Mouse (Mus musculus) forebrain, embryonic 16.5 days (tissue): ENCODE results near the gene Flvcr2. TPM values are rescaled to one million over a fixed set of nuclear protein-coding genes. Genes with fewer than 3 reads are reported as not detected.

Source experiments
- ATAC-seq: fragments of 200-750 bp; cut with Nextera tagmentation; 2 replicates; pipeline ENCODE4 v1.8.0; 2017; ENCODE audit warnings: mild to moderate bottlenecking, moderate library complexity
- H3K27ac ChIP-seq: fragments of 300-500 bp; sonication (generic); 2 replicates; pipeline ENCODE4 v1.5.1; 2014; ENCODE audit warnings: low read length, control low read depth
- H3K27me3 ChIP-seq: fragments of 300-500 bp; sonication (generic); replicated peaks from 2 replicates; pipeline ENCODE4 v1.6.1; 2014; ENCODE audit warnings: low read length; ENCODE audit not compliant: control insufficient read depth, insufficient read depth
- H3K36me3 ChIP-seq: fragments of 300-500 bp; sonication (generic); 2 replicates; pipeline ENCODE4 v1.6.1; 2014; ENCODE audit not compliant: control insufficient read depth, insufficient read depth
- H3K4me1 ChIP-seq: fragments of 300-500 bp; sonication (generic); replicated peaks from 2 replicates; pipeline ENCODE4 v1.6.1; 2014; ENCODE audit warnings: low read length; ENCODE audit not compliant: control insufficient read depth, insufficient read depth
- H3K4me2 ChIP-seq: fragments of 300-500 bp; sonication (generic); 2 replicates; pipeline ENCODE4 v1.6.1; 2014; ENCODE audit warnings: mild to moderate bottlenecking, low read length, control low read depth
- H3K4me3 ChIP-seq: fragments of 300-500 bp; sonication (generic); replicated peaks from 2 replicates; pipeline ENCODE4 v1.5.1; 2014; ENCODE audit warnings: mild to moderate bottlenecking, low read length, control low read depth
- H3K9ac ChIP-seq: fragments of 300-500 bp; sonication (generic); replicated peaks from 2 replicates; pipeline ENCODE4 v1.6.1; 2014; ENCODE audit warnings: low read depth, low read length, control low read depth
- H3K9me3 ChIP-seq: fragments of 300-500 bp; sonication (generic); 2 replicates; pipeline ENCODE4 v1.6.1; 2016; ENCODE audit warnings: low read length; ENCODE audit not compliant: control insufficient read depth
- WGBS: fragments of 180-500 bp; shearing (Covaris S2); extraction: QIAGEN DNeasy Blood & Tissue Kit; methylation state at CpG from one replicate; pipeline ENCODE4 v1.1.7; 2014; 5-methylcytosine and 5-hydroxymethylcytosine counted together
- polyA plus RNA-seq: library from polyadenylated mRNA; unstranded; fragments of >200 nt; fragmentation: Nextera tagmentation; extraction: Ambion mirVana; gene quantifications from 2 replicates; pipeline ENCODE4 v1.2.1, GENCODE M21; 2015

The Flvcr2 gene
- polyA plus RNA-seq, 1 experiment from 2014 or later, result 4.2 TPM

- Histone ChIP-seq H3K9ac (no peak overlapping the region), H3K27ac (no peak overlapping the region), H3K4me2 (no peak overlapping the region), H3K27me3 (no peaks in the 10 kb centered on the region), H3K4me1 (no peaks in the 10 kb centered on the region), H3K4me3 (no peak overlapping the region), H3K36me3 (no peaks in the 10 kb centered on the region), H3K9me3 (no peaks in the 10 kb centered on the region)
- 42% methylated on average over 2 of the region's 2 CpGs for WGBS
- no peak for ATAC-seq
These were observed 6.9 kb downstream of the Flvcr2 start for GRCm38 (mm10) chr12:85753223-85753622.

GRCm38 (mm10) chr12:85754611-85755265 is 8.4 kb downstream of the Flvcr2 start:
- Histone ChIP-seq H3K4me1 (no peaks in the 10 kb centered on the region), H3K36me3 (no peaks in the 10 kb centered on the region), H3K4me2 (no peak overlapping the region), H3K27ac (no peak overlapping the region), H3K9ac (no peak overlapping the region), H3K27me3 (no peaks in the 10 kb centered on the region), H3K9me3 (no peaks in the 10 kb centered on the region), H3K4me3 (no peak overlapping the region)
- WGBS, result 74% methylated on average over 5 of the region's 5 CpGs
- no peak for ATAC-seq

- Histone ChIP-seq H3K27me3 (no peaks in the 10 kb centered on the region), H3K9ac (no peak overlapping the region), H3K9me3 (no peaks in the 10 kb centered on the region), H3K4me3 (no peak overlapping the region), H3K4me2 (no peak overlapping the region), H3K36me3 (no peaks in the 10 kb centered on the region), H3K4me1 (no peaks in the 10 kb centered on the region), H3K27ac (no peak overlapping the region)
- ATAC-seq, result no peak
- WGBS, result 84% methylated on average over 3 of the region's 3 CpGs
These were observed 10.1 kb downstream of the Flvcr2 start for GRCm38 (mm10) chr12:85756455-85756854.

GRCm38 (mm10) chr12:85757074-85757473 is 10.7 kb downstream of the Flvcr2 start:
- no peak overlapping the region for H3K4me2 ChIP-seq
- H3K27ac ChIP-seq, result no peak overlapping the region
- H3K4me3 ChIP-seq, result no peak overlapping the region
- no peak overlapping the region for H3K9ac ChIP-seq
- no peaks in the 10 kb centered on the region for H3K36me3 ChIP-seq
- ATAC-seq, result no peak
- H3K4me1 ChIP-seq, result no peaks in the 10 kb centered on the region
- WGBS, result 59% methylated on average over 3 of the region's 3 CpGs
- no peaks in the 10 kb centered on the region for H3K27me3 ChIP-seq
- H3K9me3 ChIP-seq, result no peaks in the 10 kb centered on the region

GRCm38 (mm10) chr12:85758741-85759140 is 12.4 kb downstream of the Flvcr2 start:
- no peak overlapping the region for H3K27ac ChIP-seq
- H3K36me3 ChIP-seq, result no peaks in the 10 kb centered on the region
- no peaks in the 10 kb centered on the region for H3K4me1 ChIP-seq
- no peak overlapping the region for H3K4me2 ChIP-seq
- no peak overlapping the region for H3K4me3 ChIP-seq
- H3K9ac ChIP-seq, result no peak overlapping the region
- ATAC-seq, result no peak
- no peaks in the 10 kb centered on the region for H3K27me3 ChIP-seq
- H3K9me3 ChIP-seq, result no peaks in the 10 kb centered on the region
- 82% methylated on average over 8 of the region's 8 CpGs for WGBS

GRCm38 (mm10) chr12:85761471-85761870 is 15.1 kb downstream of the Flvcr2 start:
- Histone ChIP-seq H3K4me3 (no peak overlapping the region), H3K36me3 (no peaks in the 10 kb centered on the region), H3K27me3 (no peaks in the 10 kb centered on the region), H3K9me3 (no peaks in the 10 kb centered on the region), H3K4me1 (no peaks in the 10 kb centered on the region), H3K4me2 (no peak overlapping the region), H3K9ac (no peak overlapping the region), H3K27ac (no peak overlapping the region)
- no peak for ATAC-seq
- 81% methylated on average over 4 of the region's 4 CpGs for WGBS

GRCm38 (mm10) chr12:85764686-85765085 is 18.3 kb downstream of the Flvcr2 start:
- H3K4me3 ChIP-seq, result no peak overlapping the region
- H3K4me1 ChIP-seq, result no peaks in the 10 kb centered on the region
- no peak overlapping the region for H3K4me2 ChIP-seq
- no peak overlapping the region for H3K9ac ChIP-seq
- H3K27ac ChIP-seq, result no peak overlapping the region
- H3K36me3 ChIP-seq, result no peaks in the 10 kb centered on the region
- WGBS, result 76% methylated on average over 1 of the region's 1 CpGs
- ATAC-seq, result no peak
- H3K27me3 ChIP-seq, result no peaks in the 10 kb centered on the region
- H3K9me3 ChIP-seq, result no peaks in the 10 kb centered on the region

GRCm38 (mm10) chr12:85766287-85766686 is 19.9 kb downstream of the Flvcr2 start:
- no peaks in the 10 kb centered on the region for H3K27me3 ChIP-seq
- H3K4me3 ChIP-seq, result no peak overlapping the region
- no peak overlapping the region for H3K9ac ChIP-seq
- WGBS, result 81% methylated on average over 3 of the region's 3 CpGs
- no peaks in the 10 kb centered on the region for H3K36me3 ChIP-seq
- no peaks in the 10 kb centered on the region for H3K4me1 ChIP-seq
- no peaks in the 10 kb centered on the region for H3K9me3 ChIP-seq
- no peak overlapping the region for H3K4me2 ChIP-seq
- no peak for ATAC-seq
- H3K27ac ChIP-seq, result no peak overlapping the region

GRCm38 (mm10) chr12:85767750-85768149 is 21.4 kb downstream of the Flvcr2 start:
- 53% methylated on average over 4 of the region's 4 CpGs for WGBS
- H3K9me3 ChIP-seq, result no peaks in the 10 kb centered on the region
- ATAC-seq, result no peak
- no peaks in the 10 kb centered on the region for H3K4me1 ChIP-seq
- no peaks in the 10 kb centered on the region for H3K36me3 ChIP-seq
- H3K4me3 ChIP-seq, result no peak overlapping the region
- H3K27me3 ChIP-seq, result no peaks in the 10 kb centered on the region
- H3K27ac ChIP-seq, result no peak overlapping the region
- H3K4me2 ChIP-seq, result no peak overlapping the region
- H3K9ac ChIP-seq, result no peak overlapping the region

GRCm38 (mm10) chr12:85771356-85771755 is 25.0 kb downstream of the Flvcr2 start:
- H3K27ac ChIP-seq, result no peak overlapping the region
- no peak for ATAC-seq
- H3K4me3 ChIP-seq, result no peak overlapping the region
- 81% methylated on average over 3 of the region's 3 CpGs for WGBS
- H3K27me3 ChIP-seq, result no peaks in the 10 kb centered on the region
- H3K4me1 ChIP-seq, result no peaks in the 10 kb centered on the region
- H3K9me3 ChIP-seq, result no peaks in the 10 kb centered on the region
- no peaks in the 10 kb centered on the region for H3K36me3 ChIP-seq
- H3K4me2 ChIP-seq, result no peak overlapping the region
- H3K9ac ChIP-seq, result no peak overlapping the region
